Mouse (Mus musculus): ENCODE data around the gene Vmn1r174.
"Not testable (repeated sequence)": the region's sequence is repeated elsewhere in the genome, so short reads cannot be mapped to it uniquely, and the experiment has no call there.

The Vmn1r174 gene

DNA sequence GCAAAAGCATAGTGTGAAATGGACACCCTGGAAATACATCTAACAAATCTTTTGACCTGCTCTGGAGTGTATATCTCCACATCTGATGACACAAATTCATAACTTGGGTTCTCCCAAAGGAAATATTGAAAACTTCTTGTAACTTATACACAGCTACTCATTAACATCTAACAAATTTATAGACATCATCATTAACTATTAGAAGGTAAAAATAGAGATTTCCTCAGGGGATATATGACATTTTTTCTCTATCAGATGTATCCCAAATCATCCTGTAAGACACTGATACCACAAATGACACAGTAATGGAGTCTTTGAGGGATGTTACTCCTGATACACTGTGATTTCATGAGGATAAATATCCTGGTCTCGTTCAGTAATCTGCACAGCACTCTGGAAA lies at the start of gene Vmn1r174:
Vmn1r174 (plus strand) TSS at position 301 of the 400 bp plus-strand sequence.
- DNase-seq (ENCODE audit: low spot score in 2 of 2) = not testable (repeated sequence)

GRCm38 (mm10) chr7:23784526-23784925 lies 32.5 kb downstream of the Vmn1r174 start:
- no peak for DNase-seq (ENCODE audit: low spot score in 2 of 2)

- not testable (repeated sequence) for DNase-seq (ENCODE audit: low spot score in 2 of 2)
Observed at GRCm38 (mm10) chr7:23810543-23810942, 58.5 kb downstream of the Vmn1r174 start, which contains the start of gene Vmn1r175. TSS of gene Vmn1r175 (minus strand) at chr7:23810643.

Data from spleen, postnatal 10 days (tissue).